In genomic region chr16:32002509-32003477, GRCm38 (mm10) we compare ENCODE assay signal across 8 mouse cellular contexts. TPM values are rescaled to one million over a fixed set of nuclear protein-coding genes. Genes with fewer than 3 reads are reported as not detected.
A peak's percentile ranks its signal among the peaks of the same experiment; 100 is the strongest.
DNase-seq lines count a peak whose midpoint lies in the region; ATAC-seq and TF ChIP-seq lines count a peak whose summit lies in the region.

Gene Senp5 (minus strand): TSS chr16:32003287.

- DNase-seq in c-Kit-positive CD71-positive TER-119-positive erythroid progenitor cells, embryonic 14.5 days (ENCODE audit: low spot score), result peak; percentile 91
- peak; percentile 97 for DNase-seq in heart, postnatal 0 days (ENCODE audit: low spot score)
- peak; percentile 94 to 96 for DNase-seq in kidney, postnatal 4 days

- 2% methylated on average over 66 of the region's 66 CpGs for WGBS in forebrain, embryonic 12.5 days
- WGBS in heart, postnatal 0 days, result under 1% methylated on average over 65 of the region's 66 CpGs
- WGBS in liver, embryonic 16.5 days (ENCODE audit: insufficient replicate concordance), result under 1% methylated on average over 66 of the region's 66 CpGs
- 2% methylated on average over 63 of the region's 66 CpGs for WGBS in neural tube, embryonic 13.5 days

- H3K4me2 ChIP-seq in forebrain, embryonic 12.5 days, result peak within 1 kb of the TSS; percentile 90
- peak within 1 kb of the TSS; percentile 90 for H3K4me2 ChIP-seq in heart, postnatal 0 days (ENCODE audit: low read depth, low read length)
- peak within 1 kb of the TSS; percentile 76 for H3K4me2 ChIP-seq in liver, embryonic 16.5 days (ENCODE audit: low read depth, low read length)
- peak within 1 kb of the TSS; percentile 94 for H3K4me2 ChIP-seq in neural tube, embryonic 13.5 days

- H3K27ac ChIP-seq in forebrain, embryonic 12.5 days, result peak within 1 kb of the TSS; percentile 76
- H3K27ac ChIP-seq in heart, postnatal 0 days (ENCODE audit: low read depth), result peak within 1 kb of the TSS; percentile 82
- peak within 1 kb of the TSS; percentile 84 for H3K27ac ChIP-seq in liver, embryonic 16.5 days (ENCODE audit: low read length)
- H3K27ac ChIP-seq in neural tube, embryonic 13.5 days (replicated peaks), result peak within 1 kb of the TSS; percentile 83
- peak within 1 kb of the TSS; percentile 84 for H3K27ac ChIP-seq in testis, adult 2 months (ENCODE audit: control insufficient read depth, insufficient read depth, low read depth, low read length)

- no peaks in the 10 kb centered on the region for H3K9me3 ChIP-seq in E14TG2a.4 (ENCODE audit: low read length)
- no peaks in the 10 kb centered on the region for H3K9me3 ChIP-seq in forebrain, embryonic 12.5 days
- no peaks in the 10 kb centered on the region for H3K9me3 ChIP-seq in heart, postnatal 0 days (replicated peaks; ENCODE audit: control insufficient read depth, low read length)
- H3K9me3 ChIP-seq in liver, embryonic 16.5 days (replicated peaks; ENCODE audit: control insufficient read depth, low read length), result no peaks in the 10 kb centered on the region
- no peaks in the 10 kb centered on the region for H3K9me3 ChIP-seq in neural tube, embryonic 13.5 days

- H3K9ac ChIP-seq in forebrain, embryonic 12.5 days, result peak within 1 kb of the TSS; percentile 94
- peak within 1 kb of the TSS; percentile 88 for H3K9ac ChIP-seq in heart, postnatal 0 days (replicated peaks; ENCODE audit: low read depth, low read length)
- H3K9ac ChIP-seq in liver, embryonic 16.5 days (ENCODE audit: low read depth, low read length), result peak within 1 kb of the TSS; percentile 87
- H3K9ac ChIP-seq in neural tube, embryonic 13.5 days, result peak within 1 kb of the TSS; percentile 96

- peaks cover 25% of the 10 kb centered on the region for H3K36me3 ChIP-seq in E14TG2a.4 (ENCODE audit: insufficient read depth, low read length)
- H3K36me3 ChIP-seq in forebrain, embryonic 12.5 days (replicated peaks), result no peaks in the 10 kb centered on the region
- 0 out of 2 replicates have a peak, but pooled peaks cover 5% of the 10 kb centered on the region for H3K36me3 ChIP-seq in heart, postnatal 0 days (replicated peaks; ENCODE audit: control insufficient read depth, insufficient read depth, low read length)
- H3K36me3 ChIP-seq in liver, embryonic 16.5 days (ENCODE audit: control insufficient read depth, insufficient read depth), result no peaks in the 10 kb centered on the region
- H3K36me3 ChIP-seq in neural tube, embryonic 13.5 days, result 0 out of 2 replicates have a peak, but pooled peaks cover 8% of the 10 kb centered on the region
- no peaks in the 10 kb centered on the region for H3K36me3 ChIP-seq in testis, adult 2 months (ENCODE audit: control insufficient read depth, insufficient read depth, low read length)

- TF ChIP-seq CTCF in E14TG2a.4 (conservative IDR thresholded peaks at IDR 0.05; ENCODE audit: low read length), result no peak
- no peak for TF ChIP-seq CTCF in heart, postnatal 0 days (IDR thresholded peaks at IDR 0.05; ENCODE audit: low read depth)
- TF ChIP-seq CTCF in testis, adult 2 months (IDR thresholded peaks at IDR 0.05; ENCODE audit: control insufficient read depth, insufficient read depth, insufficient replicate concordance, low read depth, low read length), result no peak

- H3K4me3 ChIP-seq in E14TG2a.4 (replicated peaks; ENCODE audit: low read length), result peak within 1 kb of the TSS; percentile 97
- H3K4me3 ChIP-seq in forebrain, embryonic 12.5 days (replicated peaks), result peak within 1 kb of the TSS; percentile 96
- peak within 1 kb of the TSS; percentile 83 for H3K4me3 ChIP-seq in heart, postnatal 0 days (ENCODE audit: low read depth, low read length)
- peak within 1 kb of the TSS; percentile 96 for H3K4me3 ChIP-seq in liver, embryonic 16.5 days (ENCODE audit: low read depth, low read length)
- H3K4me3 ChIP-seq in neural tube, embryonic 13.5 days, result peak within 1 kb of the TSS; percentile 100
- peak within 1 kb of the TSS; percentile 91 for H3K4me3 ChIP-seq in testis, adult 2 months (ENCODE audit: control insufficient read depth, low read depth, low read length)

- peaks cover 33% of the 10 kb centered on the region for H3K4me1 ChIP-seq in E14TG2a.4 (replicated peaks; ENCODE audit: low read depth, low read length)
- H3K4me1 ChIP-seq in forebrain, embryonic 12.5 days, result peaks cover 19% of the 10 kb centered on the region
- H3K4me1 ChIP-seq in heart, postnatal 0 days (ENCODE audit: control insufficient read depth, insufficient read depth), result peaks cover 11% of the 10 kb centered on the region
- H3K4me1 ChIP-seq in liver, embryonic 16.5 days (ENCODE audit: control insufficient read depth, low read depth, low read length), result peaks cover 17% of the 10 kb centered on the region
- H3K4me1 ChIP-seq in neural tube, embryonic 13.5 days (replicated peaks), result peaks cover 23% of the 10 kb centered on the region
- peaks cover 7% of the 10 kb centered on the region for H3K4me1 ChIP-seq in testis, adult 2 months (ENCODE audit: control insufficient read depth, insufficient read depth, low read length)

- no peaks in the 10 kb centered on the region; the same call in 1 of the 2 replicates for H3K27me3 ChIP-seq in E14TG2a.4 (ENCODE audit: insufficient read depth, low read length)
- H3K27me3 ChIP-seq in forebrain, embryonic 12.5 days, result no peaks in the 10 kb centered on the region
- H3K27me3 ChIP-seq in heart, postnatal 0 days (ENCODE audit: control insufficient read depth, insufficient read depth, low read length), result no peaks in the 10 kb centered on the region
- no peaks in the 10 kb centered on the region for H3K27me3 ChIP-seq in liver, embryonic 16.5 days (ENCODE audit: control insufficient read depth, insufficient read depth, low read depth, low read length)
- no peaks in the 10 kb centered on the region for H3K27me3 ChIP-seq in neural tube, embryonic 13.5 days
- H3K27me3 ChIP-seq in testis, adult 2 months (ENCODE audit: control insufficient read depth, insufficient read depth, low read length), result no peaks in the 10 kb centered on the region

- peak; percentile 94 for TF ChIP-seq POLR2A in testis, adult 2 months (IDR thresholded peaks at IDR 0.05; ENCODE audit: control insufficient read depth, low read depth, low read length)

- ATAC-seq in forebrain, embryonic 12.5 days (ENCODE audit: low FRiP score), result peak; percentile 96
- peak; percentile 96 for ATAC-seq in heart, postnatal 0 days (ENCODE audit: insufficient read depth, low read depth)
- ATAC-seq in liver, embryonic 16.5 days (ENCODE audit: low read depth), result peak; percentile 98
- ATAC-seq in neural tube, embryonic 13.5 days (ENCODE audit: low read depth), result peak; percentile 96

- TF ChIP-seq EP300 in heart, postnatal 0 days (IDR thresholded peaks at IDR 0.05; ENCODE audit: low read depth), result 0 out of 2 replicates have a peak, but pooled peaks have one; percentile 23

RNA-seq across cellular contexts. Expression of gene Senp5, which starts in this region (rescaled TPM):
- polyA plus RNA-seq in forebrain, embryonic 12.5 days (2016; fragmentation: Nextera tagmentation; extraction: Ambion mirVana), result 24.1 and 25.0 TPM in 2 replicates
- total RNA-seq in heart, postnatal 0 days (2014; rRNA removed; ENCODE audit: low replicate concordance), result 10.5 and 16.6 TPM in 2 replicates
- polyA plus RNA-seq in heart, postnatal 0 days (2015; fragmentation: Nextera tagmentation; extraction: Ambion mirVana), result 5.6 and 6.1 TPM in 2 replicates
- polyA plus RNA-seq in liver, embryonic 16.5 days (2015; fragmentation: Nextera tagmentation; extraction: Ambion mirVana), result 4.9 and 5.4 TPM in 2 replicates
- 17.7 and 18.7 TPM in 2 replicates for polyA plus RNA-seq in neural tube, embryonic 13.5 days (2015; fragmentation: Nextera tagmentation; extraction: Ambion mirVana)
- polyA plus RNA-seq in testis, adult 2 months (2012; rRNA removed), result 3.2 and 4.3 TPM in 2 replicates

Comparison
In these comparisons a context has a peak if more than half of its experiments do, and no peak if none do; other contexts are left out.
1. Peak in every context shown above with its lines: DNase-seq, ATAC-seq, H3K4me3 ChIP-seq and H3K27ac ChIP-seq.